Mouse (Mus musculus) neural tube, embryonic 10.5 days (tissue): ENCODE results near the gene Jarid2.

Experiments
- DNase-seq: peaks from one replicate; pipeline ENCODE4 v3.0.0-alpha.2; 2017; ENCODE audit warnings: low spot score; ENCODE audit errors: extremely low spot score

Gene Jarid2

GRCm38 (mm10) chr13:44957049-44957448, 227.8 kb downstream of the Jarid2 start:
- no peak for DNase-seq

- no peak for DNase-seq
These were observed 231.4 kb downstream of the Jarid2 start for GRCm38 (mm10) chr13:44960542-44961291.
